Mouse (Mus musculus) cortical plate, adult 2 months (tissue): Measurements from ENCODE around the gene Samhd1.

ENCODE experiments used
- CTCF ChIP-seq: fragments of 200-500 bp; IDR thresholded peaks from 2 replicates; pipeline ENCODE4 v1.5.1; 2011; ENCODE audit warnings: mild to moderate bottlenecking, control low read depth, low read length; ENCODE audit not compliant: insufficient read depth; ENCODE audit errors: extremely low read depth
- POLR2A ChIP-seq: fragments of 200-500 bp; IDR thresholded peaks from 2 replicates; pipeline ENCODE4 v1.6.1; 2011; ENCODE audit warnings: mild to moderate bottlenecking, low read length, control low read depth; ENCODE audit not compliant: insufficient read depth; ENCODE audit errors: extremely low read depth

- TF ChIP-seq CTCF (no peak), POLR2A (no peak)
Observed at GRCm38 (mm10) chr2:157054816-157055215, 80.2 kb downstream of the Samhd1 start.
